7 mouse cellular contexts compared by ENCODE assay signal in genomic region chr13:112271901-112272537, GRCm38 (mm10). TPM values are rescaled to one million over a fixed set of nuclear protein-coding genes. Genes with fewer than 3 reads are reported as not detected.
DNase-seq lines count a peak whose midpoint lies in the region; ATAC-seq and TF ChIP-seq lines count a peak whose summit lies in the region.

No protein-coding gene starts in this region.

- no peaks in the 10 kb centered on the region for H3K9me3 ChIP-seq in MEL (replicated peaks; ENCODE audit: insufficient read depth, low read length)
- H3K9me3 ChIP-seq in neural tube, embryonic 11.5 days (ENCODE audit: control insufficient read depth, low read length): no peaks in the 10 kb centered on the region

- H3K27ac ChIP-seq in MEL (ENCODE audit: control insufficient read depth, low read depth, low read length): no peak overlapping the region
- H3K27ac ChIP-seq in neural tube, embryonic 11.5 days (ENCODE audit: low read depth, low read length): no peak overlapping the region

- TF ChIP-seq EP300 in MEL (IDR thresholded peaks at IDR 0.05; ENCODE audit: low read depth in 1 of 2, low read length in 2 of 2): no peak

- TF ChIP-seq RAD21 in MEL (IDR thresholded peaks at IDR 0.05; ENCODE audit: low read depth, low read length): peak; percentile 87

- WGBS in neural tube, embryonic 11.5 days: 20% methylated on average over 5 of the region's 5 CpGs

- no peak overlapping the region for H3K4me3 ChIP-seq in MEL (ENCODE audit: control insufficient read depth in 1 of 2, insufficient read depth in 1 of 2, low read depth in 2 of 2, low read length in 2 of 2)
- H3K4me3 ChIP-seq in neural tube, embryonic 11.5 days (ENCODE audit: low read depth, low read length): no peak overlapping the region

- DNase-seq in layer of hippocampus, postnatal 10 days (ENCODE audit: low spot score in 2 of 2): peak; percentile 21 to 40
- DNase-seq in layer of hippocampus, adult 8-10 months (ENCODE audit: low spot score in 2 of 2): no peak
- DNase-seq in MEL (ENCODE audit: low read depth, low spot score): peak; percentile 71
- peak; percentile 72 for DNase-seq in brain, embryonic 14.5 days (ENCODE audit: low read depth)
- DNase-seq in neural tube, embryonic 11.5 days (ENCODE audit: low spot score): peak; percentile 42
- DNase-seq in layer of hippocampus, postnatal 36 days: no peak

- no peaks in the 10 kb centered on the region for H3K79me2 ChIP-seq in MEL (ENCODE audit: control insufficient read depth, insufficient read depth, low read length, poor library complexity)

- H3K36me3 ChIP-seq in MEL (ENCODE audit: control insufficient read depth in 1 of 2, insufficient read depth in 2 of 2, low read length in 2 of 2): peaks cover 0 to 2% of the 10 kb centered on the region in 2 experiments; a peak in 1 of 4 replicates
- no peaks in the 10 kb centered on the region for H3K36me3 ChIP-seq in neural tube, embryonic 11.5 days (ENCODE audit: control insufficient read depth, insufficient read depth, low read length)

- no peaks in the 10 kb centered on the region; a peak in 1 of 4 replicates for H3K4me1 ChIP-seq in MEL (ENCODE audit: control insufficient read depth in 1 of 2, insufficient read depth in 2 of 2, low read length in 2 of 2)
- no peaks in the 10 kb centered on the region for H3K4me1 ChIP-seq in neural tube, embryonic 11.5 days (ENCODE audit: control insufficient read depth, insufficient read depth, low read length)

- ATAC-seq in inflammation-experienced regulatory T-cells, adult 6 months: peak; percentile 67
- ATAC-seq in neural tube, embryonic 11.5 days (ENCODE audit: insufficient read depth, low FRiP score, low TSS enrichment): 0 out of 2 replicates have a peak, but pooled peaks have one; percentile 63

- H3K9ac ChIP-seq in MEL (ENCODE audit: control insufficient read depth, low read depth, low read length, poor library complexity, severe bottlenecking): no peak overlapping the region
- H3K9ac ChIP-seq in neural tube, embryonic 11.5 days (ENCODE audit: low read length): no peak overlapping the region

- peaks cover 0 to 5% of the 10 kb centered on the region in 2 experiments; a peak in 1 of 4 replicates for H3K27me3 ChIP-seq in MEL (ENCODE audit: control insufficient read depth in 1 of 2, insufficient read depth in 2 of 2, low read length in 2 of 2)
- no peaks in the 10 kb centered on the region for H3K27me3 ChIP-seq in neural tube, embryonic 11.5 days (ENCODE audit: control insufficient read depth, insufficient read depth, low read length)

- no peak for TF ChIP-seq POLR2A in MEL (IDR thresholded peaks at IDR 0.05; ENCODE audit: control insufficient read depth in 1 of 2, insufficient read depth in 1 of 2, low read depth in 1 of 2, low read length in 2 of 2, poor library complexity in 1 of 2)
- no peak for TF ChIP-seq POLR2A in brain, embryonic 14.5 days (IDR thresholded peaks at IDR 0.05; ENCODE audit: borderline replicate concordance, extremely low read depth, insufficient read depth, insufficient read length, poor library complexity, severe bottlenecking)

- TF ChIP-seq CTCF in MEL (IDR thresholded peaks at IDR 0.05 in 2 of 3, conservative IDR thresholded peaks at IDR 0.05 in 1 of 3; ENCODE audit: control insufficient read depth in 1 of 3, insufficient read depth in 1 of 3, low read depth in 2 of 3, low read length in 3 of 3, poor library complexity in 1 of 3, severe bottlenecking in 1 of 3): peak; percentile 44 to 81 (median 50)
- TF ChIP-seq CTCF in brain, embryonic 14.5 days (IDR thresholded peaks at IDR 0.05; ENCODE audit: borderline replicate concordance, extremely low read depth, insufficient read depth, insufficient read length): peak; percentile 49; the same call in 1 of the 2 replicates

- H3K4me2 ChIP-seq in neural tube, embryonic 11.5 days (ENCODE audit: low read depth): no peak overlapping the region

TF ChIP-seq in MEL, 35 proteins besides CTCF, POLR2A, EP300 and RAD21:
- no peak for TF ChIP-seq MYC (IDR thresholded peaks at IDR 0.05; ENCODE audit: low read depth, low read length)
- TF ChIP-seq JUND (IDR thresholded peaks at IDR 0.05; ENCODE audit: low read depth, low read length): no peak
- no peak for TF ChIP-seq MXI1 (IDR thresholded peaks at IDR 0.05; ENCODE audit: low read depth, low read length)
- no peak for TF ChIP-seq NRF1 (IDR thresholded peaks at IDR 0.05; ENCODE audit: insufficient read depth, low read depth, low read length, poor library complexity, severe bottlenecking)
- no peak for TF ChIP-seq USF2 (IDR thresholded peaks at IDR 0.05; ENCODE audit: borderline replicate concordance in 1 of 2, insufficient read depth in 1 of 2, low read depth in 1 of 2, low read length in 2 of 2)
- peak; percentile 83 for TF ChIP-seq SMC3 (IDR thresholded peaks at IDR 0.05; ENCODE audit: low read depth, low read length)
- no peak for TF ChIP-seq ZKSCAN1 (IDR thresholded peaks at IDR 0.05; ENCODE audit: low read depth, low read length)
- TF ChIP-seq POLR2AphosphoS5 (IDR thresholded peaks at IDR 0.05; ENCODE audit: borderline replicate concordance, low read depth, low read length): no peak
- TF ChIP-seq KAT2A (conservative IDR thresholded peaks at IDR 0.05; ENCODE audit: low read depth, low read length): no peak
- TF ChIP-seq TCF12 (IDR thresholded peaks at IDR 0.05; ENCODE audit: low read depth, low read length): no peak
- TF ChIP-seq HCFC1 (IDR thresholded peaks at IDR 0.05; ENCODE audit: low read depth, low read length): no peak
- no peak for TF ChIP-seq ZMIZ1 (IDR thresholded peaks at IDR 0.05; ENCODE audit: low read depth, low read length)
- no peak for TF ChIP-seq POLR2AphosphoS2 (IDR thresholded peaks at IDR 0.05; ENCODE audit: low read length)
- no peak for TF ChIP-seq BHLHE40 (IDR thresholded peaks at IDR 0.05; ENCODE audit: borderline replicate concordance, low read depth, low read length)
- TF ChIP-seq ZC3H11A (IDR thresholded peaks at IDR 0.05; ENCODE audit: low read depth, low read length): peak; percentile 85

RNA-seq across cellular contexts. Expression of gene Ankrd55, which starts 16.2 kb away (rescaled TPM):
- 1 to 10 TPM; 8.6 to 9.1 TPM for total RNA-seq in layer of hippocampus, postnatal 10 days (2021)
- total RNA-seq in layer of hippocampus, adult 8-10 months (2022): 1 to 10 TPM; 3.8 to 5.5 (median 4.2) TPM
- not detected in 2 replicates for total RNA-seq in MEL (2012; rRNA removed)
- polyA plus RNA-seq in MEL (2012; ENCODE audit: insufficient read depth in 1 of 2, insufficient read length in 2 of 2, low read depth in 1 of 2, low replicate concordance in 2 of 2, missing spikeins in 1 of 2): not detected
- polyA plus RNA-seq in brain, embryonic 14.5 days (2012; rRNA removed): 6.0 and 8.5 TPM in 2 replicates
- 10 to 100 TPM in 1 of 3 experiments, 1 to 10 TPM in 2; 2.7 to 11.6 (median 8.5) TPM for polyA plus RNA-seq in inflammation-experienced regulatory T-cells, adult 6 months (2017; shearing (Covaris generic))
- polyA plus RNA-seq in neural tube, embryonic 11.5 days (2014; fragmentation: Nextera tagmentation; extraction: Ambion mirVana): 2.0 and 2.6 TPM in 2 replicates
- 1 to 10 TPM; 3.3 to 3.5 TPM for total RNA-seq in layer of hippocampus, postnatal 36 days (2021)

Comparison
In these comparisons a context has a peak if more than half of its experiments do, and no peak if none do; other contexts are left out.
1. DNase-seq: peak in layer of hippocampus, postnatal 10 days (2 of 2), MEL (single experiment), brain, embryonic 14.5 days (single experiment) and neural tube, embryonic 11.5 days (single experiment); none in layer of hippocampus, adult 8-10 months (0 of 2) and layer of hippocampus, postnatal 36 days (0 of 2).